Mouse (Mus musculus): ENCODE results near the gene Olfr181. TPM values are rescaled to one million over a fixed set of nuclear protein-coding genes. Genes with fewer than 3 reads are reported as not detected.

The Olfr181 gene
- not detected for total RNA-seq (2023)

GRCm38 (mm10) chr16:58928655-58929054 lies at the start of gene Olfr181:
Olfr181 (minus strand) TSS chr16:58928755.

DNA sequence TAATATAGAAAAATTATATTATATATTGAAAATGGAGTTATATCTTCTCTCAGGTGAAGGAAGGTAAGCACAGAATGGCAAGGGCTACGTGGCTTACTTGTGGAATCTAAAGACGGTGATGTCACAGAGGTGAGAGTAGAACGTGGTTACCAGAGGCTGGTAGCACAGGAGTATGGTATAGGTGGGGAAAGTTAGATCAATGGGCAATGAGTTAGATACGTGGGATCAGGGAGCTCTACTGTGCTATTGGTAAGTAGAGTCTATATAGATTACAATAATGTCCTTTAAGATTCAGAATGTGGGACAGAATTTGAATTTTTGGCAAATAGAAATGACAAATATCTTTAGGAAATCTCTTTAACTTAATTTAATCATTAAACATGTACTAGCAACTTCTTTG lies 737 bp upstream of the Olfr181 start, which contains the start of gene Olfr180:
Gene Olfr180 (minus strand): TSS at position 101 of the 400 bp plus-strand sequence.

GRCm38 (mm10) chr16:58891963-58892362 lies 36.6 kb downstream of the Olfr181 start, which contains the start of gene Olfr178:
Olfr178 (minus strand) TSS chr16:58892063.

Other genes starting within 250 kb of the Olfr181 start
- 1 to 10 TPM in 1 of 2 experiments, not detected in 1; 1.3 TPM for gene Gpr15, start 209.7 kb downstream of the Olfr181 start, total RNA-seq (2023)
- 10 to 100 TPM; 67.0 to 67.6 TPM for gene Cldnd1, start 200.8 kb downstream of the Olfr181 start, total RNA-seq (2023)
- not detected for gene Olfr172, start 165.6 kb downstream of the Olfr181 start, total RNA-seq (2023)
- gene Olfr173, start 128.5 kb downstream of the Olfr181 start, total RNA-seq (2023): not detected
- gene Olfr175-ps1, start 102.0 kb downstream of the Olfr181 start, total RNA-seq (2023): not detected
- gene Olfr177, start 54.0 kb downstream of the Olfr181 start, total RNA-seq (2023): not detected
- not detected for gene Olfr178, start 36.7 kb downstream of the Olfr181 start, total RNA-seq (2023)
- gene Olfr180, start 637 bp upstream of the Olfr181 start, total RNA-seq (2023): not detected
- not detected for gene Olfr183, start 66.6 kb upstream of the Olfr181 start, total RNA-seq (2023)
- gene Olfr186, start 101.5 kb upstream of the Olfr181 start, total RNA-seq (2023): not detected
- not detected for gene Olfr187, start 111.0 kb upstream of the Olfr181 start, total RNA-seq (2023)
- gene Olfr190, start 149.2 kb upstream of the Olfr181 start, total RNA-seq (2023): not detected
- not detected for gene Olfr191, start 161.1 kb upstream of the Olfr181 start, total RNA-seq (2023)
- not detected for gene Olfr193, start 183.1 kb upstream of the Olfr181 start, total RNA-seq (2023)
- not detected for gene Olfr194, start 192.3 kb upstream of the Olfr181 start, total RNA-seq (2023)
- not detected for gene Olfr195, start 218.3 kb upstream of the Olfr181 start, total RNA-seq (2023)
- gene Olfr196, start 241.7 kb upstream of the Olfr181 start, total RNA-seq (2023): not detected